Mouse (Mus musculus) heart, embryonic 14.5 days (tissue): ENCODE results near the gene Gm10273. TPM values are rescaled to one million over a fixed set of nuclear protein-coding genes. Genes with fewer than 3 reads are reported as not detected.
"Not testable (repeated sequence)": the region's sequence is repeated elsewhere in the genome, so short reads cannot be mapped to it uniquely, and the experiment has no call there.

Experiments used
- ATAC-seq: fragments of 200-750 bp; cut with Nextera tagmentation; 2 replicates; pipeline ENCODE4 v1.8.0; 2017; ENCODE audit warnings: low read depth, moderate TSS enrichment; ENCODE audit not compliant: insufficient number of reproducible peaks, insufficient read depth, low FRiP score
- H3K27ac ChIP-seq, 2 experiments: fragments of 200-500 bp in 1 of 2; fragments of 300-500 bp in 1 of 2; sonication (generic) in 1 of 2; replicated peaks in 1 of 2; 2 replicates each; pipeline ENCODE4 v1.5.1; 2012 to 2014; ENCODE audit warnings: low read depth in 2 of 2, low read length in 2 of 2, control low read depth in 1 of 2, mild to moderate bottlenecking in 1 of 2, mixed read lengths in 1 of 2; ENCODE audit not compliant: control insufficient read depth in 1 of 2, insufficient read depth in 1 of 2
- H3K27me3 ChIP-seq: fragments of 300-500 bp; sonication (generic); 2 replicates; pipeline ENCODE4 v1.6.1; 2014; ENCODE audit warnings: mild to moderate bottlenecking, low read length, control low read depth; ENCODE audit not compliant: control insufficient read depth, insufficient read depth
- H3K36me3 ChIP-seq: fragments of 300-500 bp; sonication (generic); 2 replicates; pipeline ENCODE4 v1.6.1; 2014; ENCODE audit warnings: mild to moderate bottlenecking, control low read depth, low read length, mixed read lengths; ENCODE audit not compliant: control insufficient read depth, insufficient read depth
- H3K4me1 ChIP-seq, 2 experiments: fragments of 200-500 bp in 1 of 2; fragments of 300-500 bp in 1 of 2; sonication (generic) in 1 of 2; 2 replicates each; pipeline ENCODE4 v1.6.1; 2012 to 2014; ENCODE audit warnings: low read length in 2 of 2, control low read depth in 1 of 2, mixed read lengths in 1 of 2; ENCODE audit not compliant: control insufficient read depth in 2 of 2, insufficient read depth in 2 of 2
- H3K4me2 ChIP-seq: fragments of 300-500 bp; sonication (generic); 2 replicates; pipeline ENCODE4 v1.6.1; 2014; ENCODE audit warnings: mild to moderate bottlenecking, low read length
- H3K4me3 ChIP-seq, 2 experiments: fragments of 200-500 bp in 1 of 2; fragments of 300-500 bp in 1 of 2; sonication (generic) in 1 of 2; 2 replicates each; pipeline ENCODE4 v1.5.1; 2012 to 2014; ENCODE audit warnings: low read length in 2 of 2, mild to moderate bottlenecking in 2 of 2, control low read depth in 1 of 2, low read depth in 1 of 2, moderate library complexity in 1 of 2; ENCODE audit not compliant: control insufficient read depth in 1 of 2, insufficient read depth in 1 of 2
- H3K9ac ChIP-seq: fragments of 300-500 bp; sonication (generic); 2 replicates; pipeline ENCODE4 v1.6.1; 2014; ENCODE audit warnings: mild to moderate bottlenecking, low read length
- H3K9me3 ChIP-seq: fragments of 300-500 bp; sonication (generic); 2 replicates; pipeline ENCODE4 v1.6.1; 2016; ENCODE audit warnings: low read length, control low read depth; ENCODE audit not compliant: control insufficient read depth
- WGBS: fragments of 180-500 bp; shearing (Covaris S2); extraction: QIAGEN DNeasy Blood & Tissue Kit; methylation state at CpG from one replicate; pipeline ENCODE4 v1.1.7; 2014; 5-methylcytosine and 5-hydroxymethylcytosine counted together
- polyA plus RNA-seq: library from polyadenylated mRNA; unstranded; fragments of >200 nt; fragmentation: Nextera tagmentation; extraction: Ambion mirVana; gene quantifications from 2 replicates; pipeline ENCODE4 v1.2.1, GENCODE M21; 2014

The Gm10273 gene
- polyA plus RNA-seq: 7.6 and 11.6 TPM in 2 replicates

DNA sequence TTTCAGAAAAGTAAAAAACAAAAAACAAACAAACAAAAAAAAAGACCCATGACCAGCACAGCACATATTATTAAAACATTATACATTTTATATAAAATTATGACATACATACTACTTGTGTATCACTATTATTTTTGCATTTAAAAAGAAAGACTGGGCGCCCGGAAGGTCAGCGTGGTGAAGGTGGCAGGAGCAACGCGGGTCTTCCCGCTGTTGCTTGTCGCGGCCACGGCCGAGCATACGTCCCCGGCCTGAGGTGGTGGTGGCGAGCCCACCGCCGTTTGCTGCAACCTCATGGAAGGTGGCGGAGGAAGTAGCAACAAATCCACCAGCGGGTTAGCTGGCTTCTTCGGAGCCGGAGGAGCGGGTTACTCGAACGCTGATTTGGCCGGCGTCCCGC lies at the start of gene Gm10273:
Gene Gm10273 (plus strand): TSS at position 172 of the 400 bp plus-strand sequence.
- H3K4me1 ChIP-seq, H3K4me2 ChIP-seq, ATAC-seq, H3K27ac ChIP-seq, H3K9ac ChIP-seq, H3K4me3 ChIP-seq, H3K9me3 ChIP-seq, H3K27me3 ChIP-seq, H3K36me3 ChIP-seq: not testable (repeated sequence)
- 93% methylated on average over 10 of the region's 25 CpGs for WGBS

DNA sequence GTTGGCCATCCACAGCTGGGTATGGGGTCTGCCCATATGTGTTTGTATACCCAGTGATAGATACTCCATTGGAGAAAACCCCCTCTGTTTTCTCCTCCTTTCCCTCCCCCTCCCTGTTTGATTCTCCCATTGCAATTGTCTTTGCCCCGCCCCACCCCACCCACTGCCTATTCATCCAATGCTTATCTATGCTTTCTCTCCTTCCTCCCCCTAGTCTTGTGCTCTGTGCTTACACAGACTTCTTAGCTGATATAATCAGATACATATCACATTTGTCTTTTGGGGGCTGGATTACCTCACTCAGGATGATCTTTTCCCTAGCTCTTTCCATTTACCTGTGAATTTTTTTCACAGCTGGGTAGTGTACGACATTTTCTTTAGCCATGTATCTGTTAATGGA lies 48.9 kb upstream of the Gm10273 start:
- 86% methylated on average over 2 of the region's 2 CpGs for WGBS
- ATAC-seq: no peak
- Histone ChIP-seq H3K36me3 (peaks cover 93% of the 10 kb centered on the region), H3K27me3 (no peaks in the 10 kb centered on the region), H3K9ac (no peak overlapping the region), H3K4me1 (no peaks in the 10 kb centered on the region), H3K4me2 (no peak overlapping the region), H3K27ac (no peak overlapping the region), H3K4me3 (no peak overlapping the region), H3K9me3 (0 out of 2 replicates have a peak, but pooled peaks cover 3% of the 10 kb centered on the region)

DNA sequence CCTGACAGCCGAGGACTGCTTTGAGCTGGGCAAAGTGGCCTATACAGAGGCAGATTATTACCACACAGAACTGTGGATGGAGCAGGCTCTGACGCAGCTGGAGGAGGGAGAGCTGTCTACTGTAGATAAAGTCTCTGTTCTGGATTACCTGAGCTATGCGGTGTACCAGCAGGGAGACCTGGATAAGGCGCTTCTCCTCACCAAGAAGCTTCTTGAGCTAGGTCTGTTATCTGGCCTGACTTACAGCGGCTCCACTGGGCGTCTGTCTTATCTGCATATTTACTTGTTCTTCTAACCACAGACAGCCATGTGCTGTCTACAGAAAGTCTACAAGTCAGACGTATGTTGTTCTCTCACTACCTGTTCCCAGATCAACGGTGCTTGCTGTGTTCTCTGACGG lies 47.2 kb upstream of the Gm10273 start:
- no peak overlapping the region for H3K9ac ChIP-seq
- H3K4me2 ChIP-seq: no peak overlapping the region
- H3K9me3 ChIP-seq: 0 out of 2 replicates have a peak, but pooled peaks cover 3% of the 10 kb centered on the region
- H3K4me3 ChIP-seq: no peak overlapping the region
- 70% methylated on average over 9 of the region's 9 CpGs for WGBS
- peaks cover 96% of the 10 kb centered on the region for H3K36me3 ChIP-seq
- no peaks in the 10 kb centered on the region for H3K4me1 ChIP-seq
- no peaks in the 10 kb centered on the region for H3K27me3 ChIP-seq
- ATAC-seq: no peak
- no peak overlapping the region for H3K27ac ChIP-seq

DNA sequence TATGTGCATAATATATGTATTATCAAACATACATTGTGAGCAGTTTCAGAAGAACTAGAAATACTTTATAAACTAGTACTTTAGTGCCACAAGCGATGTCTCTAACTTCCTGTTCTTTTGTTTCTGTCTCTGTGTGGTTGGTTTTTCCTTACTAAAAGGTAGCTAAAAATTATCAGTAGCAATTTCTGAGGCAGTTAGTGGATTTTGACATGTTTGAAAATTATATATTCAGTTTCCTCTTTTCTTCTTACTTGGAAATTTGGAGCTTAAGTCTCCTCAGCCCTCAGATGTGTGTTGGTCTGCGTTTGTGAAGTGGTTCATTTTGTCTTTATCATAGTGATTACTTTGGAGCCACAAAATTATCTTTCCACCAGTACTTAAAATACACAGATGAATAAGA lies 45.9 kb upstream of the Gm10273 start:
- Histone ChIP-seq H3K4me1 (no peaks in the 10 kb centered on the region), H3K4me3 (no peak overlapping the region), H3K9me3 (0 out of 2 replicates have a peak, but pooled peaks cover 3% of the 10 kb centered on the region), H3K27ac (no peak overlapping the region), H3K36me3 (peaks cover 96% of the 10 kb centered on the region), H3K4me2 (no peak overlapping the region), H3K9ac (no peak overlapping the region), H3K27me3 (no peaks in the 10 kb centered on the region)
- WGBS: 83% methylated on average over 2 of the region's 2 CpGs
- no peak for ATAC-seq

DNA sequence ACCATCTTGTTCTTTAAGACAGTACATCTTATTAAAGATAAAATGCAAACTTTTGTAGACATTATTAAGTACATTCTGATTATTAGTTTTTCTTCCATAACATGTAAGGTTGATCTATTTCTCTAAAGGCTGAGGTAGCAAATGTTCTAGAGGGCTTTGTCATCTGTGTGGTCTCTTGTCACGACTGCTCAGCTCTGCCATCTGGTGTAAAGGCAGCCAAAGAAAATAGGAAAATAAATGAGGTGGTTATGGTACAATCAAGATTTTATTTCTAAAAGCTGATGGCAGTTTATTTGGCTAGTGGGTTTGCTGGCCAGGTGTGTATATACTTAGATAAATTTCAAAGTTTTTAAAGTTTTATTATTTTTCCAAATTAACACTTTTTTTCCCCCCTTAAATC lies 42.4 kb upstream of the Gm10273 start:
- Histone ChIP-seq H3K9ac (no peak overlapping the region), H3K4me1 (no peaks in the 10 kb centered on the region), H3K36me3 (peaks cover 89% of the 10 kb centered on the region), H3K4me2 (no peak overlapping the region), H3K4me3 (no peak overlapping the region), H3K27me3 (no peaks in the 10 kb centered on the region), H3K9me3 (0 out of 2 replicates have a peak, but pooled peaks cover 3% of the 10 kb centered on the region), H3K27ac (no peak overlapping the region)
- WGBS: 50% methylated on average over 1 of the region's 1 CpGs
- ATAC-seq: no peak

DNA sequence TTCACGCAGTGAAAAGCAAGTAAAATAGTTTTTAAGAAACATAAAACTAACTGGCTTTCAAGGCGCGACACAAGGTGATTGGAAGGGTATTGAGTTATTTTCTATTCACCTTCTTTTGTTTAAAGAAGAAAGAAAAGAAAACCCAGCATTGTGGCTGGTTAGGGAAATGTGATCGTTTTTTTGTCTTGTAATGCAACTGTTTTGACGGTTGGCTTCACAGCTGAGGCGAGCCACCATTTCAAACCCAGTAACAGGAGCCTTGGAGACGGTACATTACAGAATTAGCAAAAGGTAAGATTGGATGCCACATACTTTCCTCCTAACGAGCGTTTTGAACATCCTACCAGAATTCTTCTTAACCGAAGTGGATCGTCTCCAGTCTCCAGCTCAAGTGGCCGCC lies 41.3 kb upstream of the Gm10273 start:
- Histone ChIP-seq H3K4me1 (no peaks in the 10 kb centered on the region), H3K36me3 (peaks cover 84% of the 10 kb centered on the region), H3K9ac (no peak overlapping the region), H3K27me3 (no peaks in the 10 kb centered on the region), H3K4me3 (no peak overlapping the region), H3K27ac (no peak overlapping the region), H3K4me2 (no peak overlapping the region), H3K9me3 (0 out of 2 replicates have a peak, but pooled peaks cover 3% of the 10 kb centered on the region)
- WGBS: 89% methylated on average over 12 of the region's 12 CpGs
- no peak for ATAC-seq

DNA sequence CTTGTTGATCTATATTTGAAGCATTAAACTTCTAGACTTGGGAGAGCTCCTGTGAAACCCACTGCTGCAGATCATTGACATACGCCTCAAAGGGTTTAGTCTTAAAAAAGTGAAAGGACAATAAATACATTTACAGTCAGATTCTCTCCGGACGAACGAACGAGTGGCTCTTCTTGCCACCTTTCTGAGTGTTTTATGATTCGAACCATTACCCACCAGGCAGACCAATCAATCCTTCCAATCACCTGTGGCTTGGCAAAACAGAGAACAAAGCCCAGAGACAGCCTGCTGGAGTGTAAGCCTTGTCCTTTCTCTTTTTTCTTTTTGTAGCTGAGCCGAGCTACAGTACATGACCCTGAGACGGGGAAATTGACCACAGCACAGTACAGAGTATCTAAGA lies 40.4 kb upstream of the Gm10273 start:
- no peak overlapping the region for H3K9ac ChIP-seq
- no peaks in the 10 kb centered on the region for H3K4me1 ChIP-seq
- no peaks in the 10 kb centered on the region for H3K27me3 ChIP-seq
- H3K36me3 ChIP-seq: peaks cover 85% of the 10 kb centered on the region
- 0 out of 2 replicates have a peak, but pooled peaks cover 3% of the 10 kb centered on the region for H3K9me3 ChIP-seq
- no peak overlapping the region for H3K4me3 ChIP-seq
- ATAC-seq: no peak
- no peak overlapping the region for H3K4me2 ChIP-seq
- H3K27ac ChIP-seq: no peak overlapping the region
- WGBS: 91% methylated on average over 8 of the region's 8 CpGs

DNA sequence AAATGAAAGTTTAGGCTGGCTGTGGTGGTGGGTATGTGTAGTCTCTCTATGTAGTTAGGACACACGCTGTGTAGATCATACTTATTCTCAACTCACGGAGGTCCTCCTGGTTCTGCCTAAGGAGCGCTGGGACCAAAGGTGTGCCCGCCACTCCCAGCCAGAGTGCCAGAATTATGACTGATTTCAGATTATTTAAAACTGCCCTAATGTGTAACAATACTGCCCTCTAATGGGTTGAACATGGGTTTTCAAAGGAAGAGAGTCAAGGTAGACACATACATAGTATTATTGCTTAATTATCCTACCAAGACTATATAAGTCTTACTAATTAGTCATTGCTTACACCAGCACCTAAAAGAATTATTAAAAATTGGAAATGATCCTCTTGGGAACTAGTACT lies 36.7 kb upstream of the Gm10273 start:
- Histone ChIP-seq H3K36me3 (peaks cover 84% of the 10 kb centered on the region), H3K4me3 (no peak overlapping the region), H3K4me1 (no peaks in the 10 kb centered on the region), H3K4me2 (no peak overlapping the region), H3K9me3 (no peaks in the 10 kb centered on the region), H3K9ac (no peak overlapping the region), H3K27me3 (no peaks in the 10 kb centered on the region), H3K27ac (no peak overlapping the region)
- no peak for ATAC-seq
- 90% methylated on average over 4 of the region's 4 CpGs for WGBS
